ENCODE assay signal across 9 mouse cellular contexts in genomic region chr9:50593544-50593943, GRCm38 (mm10). TPM values are rescaled to one million over a fixed set of nuclear protein-coding genes. Genes with fewer than 3 reads are reported as not detected.
A peak's percentile ranks its signal among the peaks of the same experiment; 100 is the strongest.
DNase-seq lines count a peak whose midpoint lies in the region; ATAC-seq and TF ChIP-seq lines count a peak whose summit lies in the region.
"Had no signal": no experiment of that assay in that cellular context is flagged by ENCODE, and none has a peak within 500 bp of the region (broad histone marks: within the 10 kb centered on the region; RNA-seq: fewer than 3 reads in every experiment).

No protein-coding gene starts in this region.

- peaks cover 42% of the 10 kb centered on the region for H3K36me3 ChIP-seq in liver, embryonic 12.5 days

- WGBS in liver, embryonic 12.5 days (ENCODE audit: insufficient replicate concordance), result 68% methylated on average over 3 of the region's 3 CpGs

- H3K4me2 ChIP-seq in liver, embryonic 12.5 days, result no peak overlapping the region

- H3K27ac ChIP-seq in left cerebral cortex, adult 2 months, result no peak overlapping the region
- H3K27ac ChIP-seq in liver, embryonic 12.5 days, result peak overlapping the region; percentile 76; the same call in 1 of the 2 replicates

- H3K27me3 ChIP-seq in liver, embryonic 12.5 days (replicated peaks), result no peaks in the 10 kb centered on the region

- no peak overlapping the region for H3K4me3 ChIP-seq in left cerebral cortex, adult 2 months
- no peak overlapping the region for H3K4me3 ChIP-seq in liver, embryonic 12.5 days

- no peak for ATAC-seq in liver, embryonic 12.5 days

- H3K9me3 ChIP-seq in liver, embryonic 12.5 days (replicated peaks), result no peaks in the 10 kb centered on the region

- peak; percentile 41 for TF ChIP-seq CTCF in left cerebral cortex, adult 2 months (IDR thresholded peaks at IDR 0.05)

- intact Hi-C loops in left cerebral cortex, adult 2 months (cut with DNase I), result loop anchor here (5.0 kb wide), 1 partner anchor 151 kb away; no protein-coding TSS in a partner anchor

- H3K4me1 ChIP-seq in liver, embryonic 12.5 days, result no peaks in the 10 kb centered on the region

- no peak overlapping the region for H3K9ac ChIP-seq in liver, embryonic 12.5 days

- DNase-seq in adrenal gland, adult 18-20 months (ENCODE audit: low spot score in 2 of 2), result peak; percentile 16 to 40
- DNase-seq in adrenal gland, adult 8-10 months, result no peak
- DNase-seq in left cerebral cortex, adult 2 months (ENCODE audit: extremely low spot score in 1 of 2, low spot score in 2 of 2), result no peak
- DNase-seq in left cerebral cortex, adult 8-10 months (ENCODE audit: low spot score in 2 of 2), result no peak
- DNase-seq in brain, adult 2 months (ENCODE audit: low read depth, low spot score), result peak; percentile 61
- DNase-seq in spleen, postnatal 4 days (ENCODE audit: low spot score in 2 of 2), result peak; percentile 46 to 80
- DNase-seq in frontal cortex, postnatal 25 days (ENCODE audit: low spot score in 2 of 2), result no peak

RNA-seq across cellular contexts. Expression of gene Sdhd, which starts 10.1 kb away (rescaled TPM):
- total RNA-seq in adrenal gland, adult 18-20 months (2021), result 100 to 1,000 TPM; 260 to 414 TPM
- 100 to 1,000 TPM; 137 to 229 (median 191) TPM for total RNA-seq in adrenal gland, adult 8-10 months (2022)
- total RNA-seq in left cerebral cortex, adult 2 months (2021), result 100 to 1,000 TPM in 1 of 2 experiments, 10 to 100 TPM in 1; 97.9 to 114 TPM
- total RNA-seq in left cerebral cortex, adult 8-10 months (2022), result 100 to 1,000 TPM; 102 to 113 (median 109) TPM
- polyA plus RNA-seq in liver, embryonic 12.5 days (2016; fragmentation: Nextera tagmentation; extraction: Ambion mirVana), result 344 and 352 TPM in 2 replicates

RNA-seq across cellular contexts. Expression of gene Timm8b, which starts 10.2 kb away (rescaled TPM):
- total RNA-seq in adrenal gland, adult 18-20 months (2021), result 100 to 1,000 TPM; 210 to 223 TPM
- total RNA-seq in adrenal gland, adult 8-10 months (2022), result 100 to 1,000 TPM; 139 to 206 (median 156) TPM
- total RNA-seq in left cerebral cortex, adult 2 months (2021), result 100 to 1,000 TPM; 216 to 226 TPM
- total RNA-seq in left cerebral cortex, adult 8-10 months (2022), result 100 to 1,000 TPM; 195 to 210 (median 203) TPM
- 229 and 237 TPM in 2 replicates for polyA plus RNA-seq in liver, embryonic 12.5 days (2016; fragmentation: Nextera tagmentation; extraction: Ambion mirVana)

RNA-seq across cellular contexts. Expression of gene Pih1d2, which starts 23.6 kb away (rescaled TPM):
- 1 to 10 TPM; 1.2 to 2.1 TPM for total RNA-seq in adrenal gland, adult 18-20 months (2021)
- total RNA-seq in adrenal gland, adult 8-10 months (2022), result 1 to 10 TPM; 2.5 to 3.5 (median 3.0) TPM
- total RNA-seq in left cerebral cortex, adult 2 months (2021), result 1 to 10 TPM; 2.0 to 3.8 TPM
- total RNA-seq in left cerebral cortex, adult 8-10 months (2022), result 1 to 10 TPM; 2.3 to 4.4 (median 3.2) TPM
- polyA plus RNA-seq in liver, embryonic 12.5 days (2016; fragmentation: Nextera tagmentation; extraction: Ambion mirVana), result 1.9 and 2.4 TPM in 2 replicates

RNA-seq across cellular contexts. Expression of gene Nkapd1, which starts 23.7 kb away (rescaled TPM):
- total RNA-seq in adrenal gland, adult 18-20 months (2021), result 10 to 100 TPM; 24.5 to 25.6 TPM
- total RNA-seq in adrenal gland, adult 8-10 months (2022), result 10 to 100 TPM; 16.8 to 24.3 (median 22.4) TPM
- total RNA-seq in left cerebral cortex, adult 2 months (2021), result 10 to 100 TPM; 21.3 to 22.1 TPM
- 10 to 100 TPM; 19.5 to 20.4 (median 20.2) TPM for total RNA-seq in left cerebral cortex, adult 8-10 months (2022)
- polyA plus RNA-seq in liver, embryonic 12.5 days (2016; fragmentation: Nextera tagmentation; extraction: Ambion mirVana), result 12.5 and 13.1 TPM in 2 replicates

RNA-seq across cellular contexts. Expression of gene Tex12, which starts 32.4 kb away (rescaled TPM):
- not detected for total RNA-seq in adrenal gland, adult 18-20 months (2021)
- not detected for total RNA-seq in adrenal gland, adult 8-10 months (2022)
- total RNA-seq in left cerebral cortex, adult 2 months (2021), result not detected
- not detected for total RNA-seq in left cerebral cortex, adult 8-10 months (2022)
- not detected in 2 replicates for polyA plus RNA-seq in liver, embryonic 12.5 days (2016; fragmentation: Nextera tagmentation; extraction: Ambion mirVana)
- polyA plus RNA-seq: heart, embryonic 14.5 days had no signal

Comparison
In these comparisons a context has a peak if more than half of its experiments do, and no peak if none do; other contexts are left out.
1. DNase-seq: peak in adrenal gland, adult 18-20 months (2 of 2), brain, adult 2 months (single experiment) and spleen, postnatal 4 days (2 of 2); none in adrenal gland, adult 8-10 months (single experiment), left cerebral cortex, adult 2 months (0 of 2), left cerebral cortex, adult 8-10 months (0 of 2) and frontal cortex, postnatal 25 days (0 of 2).